Mouse (Mus musculus): ENCODE measurements around the gene Svopl.

Gene Svopl

DNA sequence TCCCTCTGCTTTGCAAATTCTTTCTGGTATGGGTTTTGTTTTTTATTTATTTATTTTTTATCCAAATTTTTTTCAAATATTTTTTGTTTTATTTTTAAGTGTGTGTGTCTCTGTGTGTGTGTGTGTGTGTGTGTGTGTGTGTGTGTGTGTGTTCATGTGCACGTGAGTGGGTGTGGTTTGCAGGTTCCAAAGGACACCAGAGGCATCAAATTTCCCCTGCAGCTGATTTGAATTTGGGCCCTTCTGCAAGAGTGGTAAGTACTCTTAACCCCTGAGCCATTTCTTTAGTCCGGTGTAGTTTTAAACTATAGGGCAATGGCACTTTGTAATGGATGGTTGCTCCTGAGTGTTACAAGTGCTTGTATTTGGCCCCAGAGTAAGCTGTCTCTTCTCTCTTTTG is 18.6 kb downstream of the Svopl start:
- DNase-seq, result no peak

DNA sequence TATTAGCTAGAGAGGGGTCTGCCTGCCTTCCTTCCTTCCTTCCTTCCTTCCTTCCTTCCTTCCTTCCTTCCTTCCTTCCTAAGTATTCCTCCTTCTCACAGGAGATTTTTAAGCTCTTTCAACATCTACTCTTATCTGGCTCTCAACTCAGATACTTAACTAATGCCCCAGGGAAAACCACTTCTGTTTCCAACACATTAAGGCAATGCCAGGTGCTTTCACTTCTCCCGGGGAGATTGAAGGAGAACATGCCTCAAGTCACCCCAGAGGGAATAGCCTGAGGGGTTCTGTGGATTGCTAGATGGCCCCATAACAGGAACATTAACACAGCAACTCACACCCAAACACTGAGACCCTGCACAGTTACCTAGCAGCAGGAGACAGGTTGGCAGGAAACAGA is 19.0 kb downstream of the Svopl start:
- DNase-seq, result no peak

DNA sequence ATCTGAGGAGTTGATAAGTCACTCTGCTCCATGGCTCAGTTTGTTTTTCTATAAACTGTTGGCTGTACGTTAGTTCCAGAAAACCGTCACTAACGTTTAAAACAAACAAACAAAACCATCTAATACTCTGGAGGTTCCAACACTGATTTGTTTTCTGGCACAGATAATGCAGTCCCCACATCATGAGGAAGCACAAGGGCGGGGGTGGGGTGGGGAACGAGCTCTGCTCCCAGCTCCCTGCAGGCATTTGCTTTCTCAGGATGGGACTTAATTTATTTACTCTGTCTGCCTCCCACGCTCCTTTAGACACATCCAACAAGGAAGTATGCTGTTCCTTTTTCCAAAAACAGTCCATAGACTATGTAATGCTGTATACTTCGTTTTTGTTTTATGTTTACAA is 23.5 kb downstream of the Svopl start:
- DNase-seq, result no peak

DNA sequence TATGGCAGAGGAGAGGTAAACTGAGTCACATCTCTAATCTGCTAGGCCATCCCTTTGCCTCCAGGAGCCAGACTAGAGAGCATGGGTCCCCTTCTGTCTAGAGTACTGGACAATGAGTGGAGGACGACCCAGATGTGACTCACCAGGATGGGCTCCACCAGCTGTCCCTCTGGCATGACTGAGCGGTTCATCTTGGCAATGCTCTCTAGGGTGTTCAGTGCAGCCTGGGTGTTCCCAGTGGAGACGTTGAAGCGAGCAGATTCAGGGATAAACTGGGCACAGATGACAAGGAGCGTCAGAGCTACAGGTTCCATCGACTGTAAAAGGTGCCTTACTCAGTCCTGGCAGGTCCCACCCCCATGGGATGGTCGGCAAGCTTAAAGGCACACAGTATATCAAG is 25.4 kb downstream of the Svopl start:
- no peak for DNase-seq

DNA sequence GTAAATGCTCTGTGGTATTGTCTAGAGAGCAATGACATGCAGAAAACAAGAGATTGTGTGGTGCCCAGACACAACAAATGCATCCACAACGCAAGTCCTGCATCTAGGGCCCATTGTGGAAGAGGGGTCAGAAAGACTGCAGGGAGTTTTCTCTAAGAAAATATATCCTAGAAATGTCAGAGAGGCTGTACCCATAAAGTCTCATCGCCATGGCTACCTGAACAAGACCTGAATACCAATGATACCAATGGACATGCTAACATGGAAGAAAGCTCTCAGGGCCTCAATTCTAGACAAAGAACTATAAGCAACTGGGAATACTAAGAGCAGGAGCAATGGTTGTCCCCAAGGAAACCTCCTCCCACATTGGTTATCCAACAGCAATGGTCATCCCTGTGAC is 34.0 kb downstream of the Svopl start:
- DNase-seq, result no peak

DNA sequence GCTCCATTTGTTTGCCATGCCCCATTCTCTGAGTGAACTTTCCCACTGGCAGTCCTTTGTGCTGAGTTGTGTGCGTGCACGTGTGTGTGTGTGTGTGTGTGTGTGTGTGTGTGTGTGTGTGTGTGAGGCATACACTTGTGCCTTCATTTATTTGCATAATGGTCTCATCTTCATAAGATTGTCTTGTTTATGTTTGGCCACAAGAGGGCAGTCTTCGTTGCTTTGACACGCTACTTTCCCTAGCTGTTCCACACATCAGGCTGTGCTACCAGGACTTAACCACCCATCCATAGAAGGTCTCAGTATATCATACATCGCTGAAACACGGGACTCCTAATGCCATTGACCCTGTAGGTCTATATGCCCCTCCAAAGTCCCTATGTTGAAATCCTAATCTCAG is 39.3 kb downstream of the Svopl start:
- DNase-seq, result peak; percentile 73 to 76

DNA sequence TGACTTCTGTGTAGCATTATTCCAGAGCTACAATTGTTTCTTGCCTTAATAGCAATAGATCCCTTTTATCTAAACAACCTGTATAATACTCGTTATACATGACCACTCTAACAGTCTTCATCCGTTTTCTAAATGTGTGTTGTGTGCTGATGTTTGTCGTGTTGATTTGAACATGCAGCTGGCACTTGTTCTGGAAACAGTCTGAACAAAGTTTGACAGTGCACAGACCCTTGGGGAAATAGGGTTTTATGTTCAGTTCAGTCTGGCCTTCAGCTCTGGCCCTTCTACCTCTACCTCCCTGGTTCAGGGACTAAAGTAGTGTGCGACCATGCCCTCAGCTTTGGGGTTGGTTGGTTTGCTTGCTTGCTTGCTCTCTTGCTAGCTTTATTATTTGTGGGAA is 79.4 kb downstream of the Svopl start:
- no peak for DNase-seq

DNA sequence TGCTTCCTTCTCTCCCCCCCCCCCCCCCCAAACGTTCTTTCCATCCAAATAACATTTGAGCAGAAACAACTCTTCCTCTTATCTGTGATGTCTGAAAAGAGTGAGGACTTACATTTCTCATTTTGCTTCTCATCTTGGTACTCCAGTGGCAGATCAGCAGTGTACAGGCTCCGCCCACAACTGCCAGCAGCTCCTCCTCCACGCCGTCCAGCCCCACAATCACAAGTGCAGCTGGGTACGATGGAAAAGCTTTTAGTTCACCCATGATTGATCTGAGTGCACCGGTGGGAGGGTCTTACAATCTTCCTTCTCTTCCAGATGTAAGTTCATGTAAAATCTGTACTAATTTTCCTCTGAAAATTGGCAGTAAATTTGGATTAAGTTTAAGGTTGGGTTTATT is 95.5 kb downstream of the Svopl start:
- no peak for DNase-seq

DNA sequence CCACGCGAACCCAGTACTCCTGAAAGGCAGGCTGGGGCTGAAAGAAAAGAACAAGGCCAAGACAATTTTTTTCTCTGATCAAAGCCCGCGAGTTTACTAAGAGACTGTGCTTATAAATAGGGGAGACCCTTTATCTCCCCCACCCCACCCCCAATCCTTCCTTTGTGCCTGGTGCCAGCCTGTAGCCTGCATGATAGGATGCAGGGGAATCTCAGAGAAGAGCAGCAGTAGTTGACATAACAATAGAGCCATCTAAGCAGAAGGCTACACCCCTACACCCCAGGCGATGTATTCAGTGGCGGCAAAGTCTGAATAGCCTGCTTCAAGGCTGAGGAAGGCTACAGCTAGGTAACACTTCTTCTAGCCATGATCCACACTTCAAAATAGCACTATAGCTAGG is 110.3 kb downstream of the Svopl start:
- no peak for DNase-seq

All from cerebellum, postnatal 14 days (tissue).